Mouse (Mus musculus): ENCODE results near the gene Prpsap1.

DNA sequence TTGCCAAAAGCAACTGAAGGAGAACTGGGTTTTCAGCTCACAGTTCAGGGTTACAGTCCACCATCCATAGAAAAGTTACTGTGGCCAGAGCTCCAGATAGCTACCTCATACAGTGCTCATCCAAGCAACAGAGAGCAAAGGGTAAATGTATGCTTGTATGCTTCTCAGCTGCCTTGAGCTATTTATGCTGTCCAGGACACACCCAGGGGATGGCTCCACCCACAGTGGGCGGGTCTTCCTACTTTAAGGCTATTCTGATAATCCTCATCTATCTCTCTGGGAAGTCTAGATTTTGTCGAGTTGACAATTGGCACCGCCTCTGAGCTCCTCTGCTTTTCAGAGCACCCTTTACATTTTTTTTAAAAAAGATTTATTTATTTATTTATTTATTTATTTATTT is 27.1 kb upstream of the Prpsap1 start:
- TF ChIP-seq E2F4 (IDR thresholded peaks at IDR 0.05; ENCODE audit: insufficient read depth) = no peak
- TF ChIP-seq CEBPB (IDR thresholded peaks at IDR 0.05; ENCODE audit: insufficient read depth, poor library complexity, severe bottlenecking) = no peak
- no peak for TF ChIP-seq POLR2A (IDR thresholded peaks at IDR 0.05; ENCODE audit: insufficient read length, low read depth)
- TF ChIP-seq MYOD1 (IDR thresholded peaks at IDR 0.05; ENCODE audit: control insufficient read depth in 1 of 3, insufficient read length in 2 of 3, low read depth in 2 of 3) = no peak
- no peak for TF ChIP-seq POLR2AphosphoS2 (IDR thresholded peaks at IDR 0.05; ENCODE audit: insufficient read length, low read depth)
- no peak for TF ChIP-seq USF1 (IDR thresholded peaks at IDR 0.05; ENCODE audit: low read depth)
- no peak for TF ChIP-seq MYOG (IDR thresholded peaks at IDR 0.05; ENCODE audit: control insufficient read depth in 1 of 3, insufficient read depth in 1 of 3, insufficient read length in 2 of 3, low read depth in 2 of 3)
- TF ChIP-seq TCF3 (IDR thresholded peaks at IDR 0.05; ENCODE audit: insufficient read length, low read depth) = no peak
- TF ChIP-seq TCF12 (IDR thresholded peaks at IDR 0.05; ENCODE audit: insufficient read depth, poor library complexity, severe bottlenecking) = no peak
- TF ChIP-seq MAX (IDR thresholded peaks at IDR 0.05; ENCODE audit: low read depth) = no peak
